Mouse (Mus musculus): ENCODE measurements around the gene Crybb3. TPM values are rescaled to one million over a fixed set of nuclear protein-coding genes. Genes with fewer than 3 reads are reported as not detected.

Crybb3 gene
- polyA plus RNA-seq, 1 experiment from 2014 or later: 2.3 TPM

GRCm38 (mm10) chr5:113108165-113108764, 26.9 kb upstream of the Crybb3 start:
- Histone ChIP-seq H3K27ac (ENCODE audit: low read length) (no peak overlapping the region), H3K36me3 (ENCODE audit: control insufficient read depth, insufficient read depth, low read length) (no peaks in the 10 kb centered on the region), H3K4me3 (ENCODE audit: low read depth, low read length) (no peak overlapping the region), H3K9ac (ENCODE audit: low read depth, low read length) (no peak overlapping the region), H3K27me3 (ENCODE audit: control insufficient read depth, insufficient read depth, low read depth, low read length) (no peaks in the 10 kb centered on the region), H3K4me2 (ENCODE audit: low read length) (no peak overlapping the region), H3K4me1 (ENCODE audit: control insufficient read depth, insufficient read depth, low read length) (peaks cover 5% of the 10 kb centered on the region; the same call in 1 of the 2 replicates), H3K9me3 (replicated peaks; ENCODE audit: control insufficient read depth, low read length, poor library complexity, severe bottlenecking) (no peaks in the 10 kb centered on the region)
- ATAC-seq: no peak
- WGBS: 70% methylated on average over 11 of the region's 11 CpGs

GRCm38 (mm10) chr5:113107709-113108108, 26.3 kb upstream of the Crybb3 start:
- H3K27me3 ChIP-seq (ENCODE audit: control insufficient read depth, insufficient read depth, low read depth, low read length): no peaks in the 10 kb centered on the region
- no peak overlapping the region for H3K4me3 ChIP-seq (ENCODE audit: low read depth, low read length)
- no peaks in the 10 kb centered on the region for H3K36me3 ChIP-seq (ENCODE audit: control insufficient read depth, insufficient read depth, low read length)
- H3K9ac ChIP-seq (ENCODE audit: low read depth, low read length): no peak overlapping the region
- ATAC-seq: no peak
- 58% methylated on average over 3 of the region's 3 CpGs for WGBS
- peaks cover 7% of the 10 kb centered on the region for H3K4me1 ChIP-seq (ENCODE audit: control insufficient read depth, insufficient read depth, low read length)
- no peak overlapping the region for H3K4me2 ChIP-seq (ENCODE audit: low read length)
- no peaks in the 10 kb centered on the region for H3K9me3 ChIP-seq (replicated peaks; ENCODE audit: control insufficient read depth, low read length, poor library complexity, severe bottlenecking)
- no peak overlapping the region for H3K27ac ChIP-seq (ENCODE audit: low read length)

- no peaks in the 10 kb centered on the region for H3K36me3 ChIP-seq (ENCODE audit: control insufficient read depth, insufficient read depth, low read length)
- H3K4me2 ChIP-seq (ENCODE audit: low read length): no peak overlapping the region
- H3K4me1 ChIP-seq (ENCODE audit: control insufficient read depth, insufficient read depth, low read length): peaks cover 13% of the 10 kb centered on the region
- H3K27me3 ChIP-seq (ENCODE audit: control insufficient read depth, insufficient read depth, low read depth, low read length): no peaks in the 10 kb centered on the region
- H3K9me3 ChIP-seq (replicated peaks; ENCODE audit: control insufficient read depth, low read length, poor library complexity, severe bottlenecking): no peaks in the 10 kb centered on the region
- ATAC-seq: no peak
- WGBS: 86% methylated on average over 7 of the region's 7 CpGs
- 0 out of 2 replicates have a peak overlapping the region, but pooled peaks have one; percentile 3 for H3K9ac ChIP-seq (ENCODE audit: low read depth, low read length)
- H3K4me3 ChIP-seq (ENCODE audit: low read depth, low read length): no peak overlapping the region
- no peak overlapping the region for H3K27ac ChIP-seq (ENCODE audit: low read length)
Measured at GRCm38 (mm10) chr5:113106594-113106993, 25.2 kb upstream of the Crybb3 start.

- H3K27me3 ChIP-seq (ENCODE audit: control insufficient read depth, insufficient read depth, low read depth, low read length): no peaks in the 10 kb centered on the region
- H3K4me1 ChIP-seq (ENCODE audit: control insufficient read depth, insufficient read depth, low read length): peaks cover 9% of the 10 kb centered on the region
- no peaks in the 10 kb centered on the region for H3K36me3 ChIP-seq (ENCODE audit: control insufficient read depth, insufficient read depth, low read length)
Measured at GRCm38 (mm10) chr5:113105481-113105880, 24.1 kb upstream of the Crybb3 start.

GRCm38 (mm10) chr5:113105035-113105434, 23.7 kb upstream of the Crybb3 start:
- H3K4me2 ChIP-seq (ENCODE audit: low read length): no peak overlapping the region
- H3K27me3 ChIP-seq (ENCODE audit: control insufficient read depth, insufficient read depth, low read depth, low read length): no peaks in the 10 kb centered on the region
- no peak for ATAC-seq
- no peaks in the 10 kb centered on the region for H3K9me3 ChIP-seq (replicated peaks; ENCODE audit: control insufficient read depth, low read length, poor library complexity, severe bottlenecking)
- no peaks in the 10 kb centered on the region for H3K36me3 ChIP-seq (ENCODE audit: control insufficient read depth, insufficient read depth, low read length)
- no peak overlapping the region for H3K9ac ChIP-seq (ENCODE audit: low read depth, low read length)
- no peak overlapping the region for H3K27ac ChIP-seq (ENCODE audit: low read length)
- peaks cover 9% of the 10 kb centered on the region for H3K4me1 ChIP-seq (ENCODE audit: control insufficient read depth, insufficient read depth, low read length)
- H3K4me3 ChIP-seq (ENCODE audit: low read depth, low read length): no peak overlapping the region
- WGBS: 87% methylated on average over 9 of the region's 9 CpGs

More at GRCm38 (mm10) chr5:113105481-113105880, 24.1 kb upstream of the Crybb3 start:
- H3K27ac ChIP-seq (ENCODE audit: low read length): no peak overlapping the region
- no peak for ATAC-seq
- WGBS: 89% methylated on average over 4 of the region's 4 CpGs
- H3K4me3 ChIP-seq (ENCODE audit: low read depth, low read length): no peak overlapping the region
- no peaks in the 10 kb centered on the region for H3K9me3 ChIP-seq (replicated peaks; ENCODE audit: control insufficient read depth, low read length, poor library complexity, severe bottlenecking)
- H3K9ac ChIP-seq (ENCODE audit: low read depth, low read length): no peak overlapping the region
- H3K4me2 ChIP-seq (ENCODE audit: low read length): no peak overlapping the region

GRCm38 (mm10) chr5:113102455-113102854, 21.1 kb upstream of the Crybb3 start:
- 18% methylated on average over 7 of the region's 7 CpGs for WGBS
- Histone ChIP-seq H3K27me3 (ENCODE audit: control insufficient read depth, insufficient read depth, low read depth, low read length) (no peaks in the 10 kb centered on the region), H3K9ac (ENCODE audit: low read depth, low read length) (peak overlapping the region; percentile 37; the same call in 1 of the 2 replicates), H3K4me2 (ENCODE audit: low read length) (no peak overlapping the region), H3K27ac (ENCODE audit: low read length) (peak overlapping the region; percentile 19; the same call in 1 of the 2 replicates), H3K4me1 (ENCODE audit: control insufficient read depth, insufficient read depth, low read length) (peaks cover 9% of the 10 kb centered on the region), H3K4me3 (ENCODE audit: low read depth, low read length) (no peak overlapping the region), H3K36me3 (ENCODE audit: control insufficient read depth, insufficient read depth, low read length) (no peaks in the 10 kb centered on the region), H3K9me3 (replicated peaks; ENCODE audit: control insufficient read depth, low read length, poor library complexity, severe bottlenecking) (no peaks in the 10 kb centered on the region)
- peak; percentile 59; the same call in 1 of the 2 replicates for ATAC-seq

- 89% methylated on average over 10 of the region's 10 CpGs for WGBS
- Histone ChIP-seq H3K4me1 (ENCODE audit: control insufficient read depth, insufficient read depth, low read length) (peaks cover 9% of the 10 kb centered on the region), H3K27me3 (ENCODE audit: control insufficient read depth, insufficient read depth, low read depth, low read length) (no peaks in the 10 kb centered on the region), H3K4me2 (ENCODE audit: low read length) (no peak overlapping the region), H3K36me3 (ENCODE audit: control insufficient read depth, insufficient read depth, low read length) (no peaks in the 10 kb centered on the region), H3K9ac (ENCODE audit: low read depth, low read length) (no peak overlapping the region), H3K4me3 (ENCODE audit: low read depth, low read length) (no peak overlapping the region), H3K9me3 (replicated peaks; ENCODE audit: control insufficient read depth, low read length, poor library complexity, severe bottlenecking) (no peaks in the 10 kb centered on the region), H3K27ac (ENCODE audit: low read length) (no peak overlapping the region)
- ATAC-seq: no peak
Measured at GRCm38 (mm10) chr5:113101457-113101856, 20.1 kb upstream of the Crybb3 start.

GRCm38 (mm10) chr5:113100422-113100821, 19.0 kb upstream of the Crybb3 start:
- H3K4me3 ChIP-seq (ENCODE audit: low read depth, low read length): no peak overlapping the region
- no peak overlapping the region for H3K4me2 ChIP-seq (ENCODE audit: low read length)
- H3K9ac ChIP-seq (ENCODE audit: low read depth, low read length): no peak overlapping the region
- peaks cover 9% of the 10 kb centered on the region for H3K4me1 ChIP-seq (ENCODE audit: control insufficient read depth, insufficient read depth, low read length)
- no peaks in the 10 kb centered on the region for H3K9me3 ChIP-seq (replicated peaks; ENCODE audit: control insufficient read depth, low read length, poor library complexity, severe bottlenecking)
- no peak overlapping the region for H3K27ac ChIP-seq (ENCODE audit: low read length)
- 89% methylated on average over 11 of the region's 11 CpGs for WGBS
- no peaks in the 10 kb centered on the region for H3K36me3 ChIP-seq (ENCODE audit: control insufficient read depth, insufficient read depth, low read length)
- ATAC-seq: no peak
- H3K27me3 ChIP-seq (ENCODE audit: control insufficient read depth, insufficient read depth, low read depth, low read length): no peaks in the 10 kb centered on the region

- peak; percentile 51; the same call in 1 of the 2 replicates for ATAC-seq
- 14% methylated on average over 1 of the region's 1 CpGs for WGBS
- Histone ChIP-seq H3K4me3 (ENCODE audit: low read depth, low read length) (no peak overlapping the region), H3K36me3 (ENCODE audit: control insufficient read depth, insufficient read depth, low read length) (no peaks in the 10 kb centered on the region), H3K4me1 (ENCODE audit: control insufficient read depth, insufficient read depth, low read length) (peaks cover 9% of the 10 kb centered on the region), H3K9me3 (replicated peaks; ENCODE audit: control insufficient read depth, low read length, poor library complexity, severe bottlenecking) (no peaks in the 10 kb centered on the region), H3K9ac (ENCODE audit: low read depth, low read length) (no peak overlapping the region), H3K27ac (ENCODE audit: low read length) (no peak overlapping the region), H3K4me2 (ENCODE audit: low read length) (no peak overlapping the region), H3K27me3 (ENCODE audit: control insufficient read depth, insufficient read depth, low read depth, low read length) (no peaks in the 10 kb centered on the region)
Measured at GRCm38 (mm10) chr5:113099546-113099945, 18.2 kb upstream of the Crybb3 start.
